Mouse (Mus musculus): Measurements from ENCODE around the gene Tbc1d23. TPM values are rescaled to one million over a fixed set of nuclear protein-coding genes. Genes with fewer than 3 reads are reported as not detected.

The Tbc1d23 gene
- polyA plus RNA-seq, 2 experiments: 5.4 to 6.6 TPM

DNA sequence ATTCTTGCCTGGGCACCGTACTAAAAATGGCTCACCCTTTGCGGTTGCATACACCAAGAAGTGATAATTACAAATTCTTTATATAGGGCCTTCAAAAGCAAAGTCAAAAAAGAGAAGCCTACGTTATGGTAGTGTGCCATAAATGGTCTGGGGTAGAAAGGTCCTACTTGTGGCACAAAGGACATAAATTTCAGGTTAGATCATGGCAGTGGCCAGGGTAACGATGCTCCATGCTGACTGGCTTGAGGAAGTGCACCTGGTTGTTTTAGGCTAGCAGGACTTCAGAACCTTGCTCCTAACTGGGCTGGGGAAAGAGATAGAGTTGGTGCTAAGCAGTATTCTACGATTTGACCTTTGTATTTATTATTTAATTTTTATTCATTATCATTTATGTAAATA lies 63.8 kb downstream of the Tbc1d23 start:
- ATAC-seq (ENCODE audit: insufficient read depth): no peak
- H3K9ac ChIP-seq (replicated peaks): no peak overlapping the region
- no peaks in the 10 kb centered on the region for H3K9me3 ChIP-seq (ENCODE audit: control insufficient read depth, low read length)
- H3K27me3 ChIP-seq (ENCODE audit: control insufficient read depth, insufficient read depth, low read length): no peaks in the 10 kb centered on the region
- WGBS (ENCODE audit: insufficient replicate concordance): 22% methylated on average over 5 of the region's 5 CpGs
- no peak for DNase-seq (ENCODE audit: low read depth in 3 of 3, low spot score in 3 of 3)
- H3K4me1 ChIP-seq (replicated peaks; ENCODE audit: control insufficient read depth in 2 of 2, insufficient read depth in 2 of 2, low read length in 1 of 2): peaks cover 5 to 8% of the 10 kb centered on the region in 2 experiments; a peak in 3 of 4 replicates
- H3K4me2 ChIP-seq (ENCODE audit: low read depth): peak overlapping the region; percentile 76
- H3K27ac ChIP-seq: no peak overlapping the region
- H3K4me3 ChIP-seq (ENCODE audit: insufficient read depth in 1 of 2, low read depth in 2 of 2, low read length in 2 of 2): peak overlapping the region; percentile 68 to 85
- H3K36me3 ChIP-seq (replicated peaks; ENCODE audit: control insufficient read depth, insufficient read depth, low read depth): no peaks in the 10 kb centered on the region
- no peak for TF ChIP-seq EP300 (IDR thresholded peaks at IDR 0.05; ENCODE audit: low read depth)
- no peak for TF ChIP-seq CTCF (IDR thresholded peaks at IDR 0.05; ENCODE audit: low read depth)

GRCm38 (mm10) chr16:57166611-57167513 lies 64.4 kb downstream of the Tbc1d23 start, which contains the start of gene Nit2:
Gene Nit2, minus strand, starts transcription at chr16:57167341.
- peak; percentile 91 for TF ChIP-seq CTCF (IDR thresholded peaks at IDR 0.05; ENCODE audit: low read depth)
- no peak for TF ChIP-seq EP300 (IDR thresholded peaks at IDR 0.05; ENCODE audit: low read depth)
- Histone ChIP-seq H3K9me3 (ENCODE audit: control insufficient read depth, low read length) (no peaks in the 10 kb centered on the region), H3K4me1 (replicated peaks; ENCODE audit: control insufficient read depth in 2 of 2, insufficient read depth in 2 of 2, low read length in 1 of 2) (peaks cover 5 to 8% of the 10 kb centered on the region in 2 experiments; a peak in 3 of 4 replicates), H3K36me3 (replicated peaks; ENCODE audit: control insufficient read depth, insufficient read depth, low read depth) (no peaks in the 10 kb centered on the region; the same call in 1 of the 2 replicates), H3K4me2 (ENCODE audit: low read depth) (peak within 1 kb of the TSS; percentile 76), H3K27me3 (ENCODE audit: control insufficient read depth, insufficient read depth, low read length) (no peaks in the 10 kb centered on the region), H3K9ac (replicated peaks) (peak within 1 kb of the TSS; percentile 63), H3K27ac (peak within 1 kb of the TSS; percentile 4), H3K4me3 (ENCODE audit: insufficient read depth in 1 of 2, low read depth in 2 of 2, low read length in 2 of 2) (peak within 1 kb of the TSS; percentile 68 to 85)
- under 1% methylated on average over 58 of the region's 58 CpGs for WGBS (ENCODE audit: insufficient replicate concordance)
- ATAC-seq (ENCODE audit: insufficient read depth): peak; percentile 95
- peak; percentile 62 to 74 (median 68) for DNase-seq (ENCODE audit: low read depth in 3 of 3, low spot score in 3 of 3)

DNA sequence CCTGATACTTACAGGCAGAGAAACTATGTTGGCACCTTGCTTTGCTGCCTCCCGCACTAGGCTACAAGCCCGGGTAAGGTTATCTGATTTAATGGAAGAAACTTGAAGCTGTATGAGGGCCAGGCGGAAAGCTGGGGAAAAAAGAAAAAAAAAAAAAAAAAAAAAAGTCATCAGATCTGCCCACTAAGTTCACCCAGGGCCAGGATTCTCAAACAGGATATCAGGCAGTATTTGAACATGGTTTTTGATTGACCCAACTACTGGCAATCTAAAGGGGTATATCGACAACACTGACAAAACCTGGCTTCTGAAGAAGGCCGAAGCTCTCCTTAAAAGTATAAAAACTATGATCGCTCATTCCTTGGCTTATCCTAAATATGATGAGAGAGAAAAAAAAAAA lies 65.2 kb downstream of the Tbc1d23 start:
- no peak for TF ChIP-seq CTCF (IDR thresholded peaks at IDR 0.05; ENCODE audit: low read depth)
- no peak for TF ChIP-seq EP300 (IDR thresholded peaks at IDR 0.05; ENCODE audit: low read depth)
- ATAC-seq (ENCODE audit: insufficient read depth): no peak
- H3K9me3 ChIP-seq (ENCODE audit: control insufficient read depth, low read length): no peaks in the 10 kb centered on the region
- H3K4me1 ChIP-seq (replicated peaks; ENCODE audit: control insufficient read depth in 2 of 2, insufficient read depth in 2 of 2, low read length in 1 of 2): peaks cover 5 to 8% of the 10 kb centered on the region in 2 experiments; a peak in 3 of 4 replicates
- H3K27ac ChIP-seq: no peak overlapping the region
- peaks cover 1% of the 10 kb centered on the region for H3K36me3 ChIP-seq (replicated peaks; ENCODE audit: control insufficient read depth, insufficient read depth, low read depth)
- DNase-seq (ENCODE audit: low read depth in 3 of 3, low spot score in 3 of 3): no peak
- H3K9ac ChIP-seq (replicated peaks): peak overlapping the region; percentile 63; the same call in 1 of the 2 replicates
- H3K4me2 ChIP-seq (ENCODE audit: low read depth): peak overlapping the region; percentile 76
- 52% methylated on average over 6 of the region's 6 CpGs for WGBS (ENCODE audit: insufficient replicate concordance)
- no peaks in the 10 kb centered on the region for H3K27me3 ChIP-seq (ENCODE audit: control insufficient read depth, insufficient read depth, low read length)
- peak overlapping the region in 1 of 2 experiments; percentile 68; a peak in 2 of 4 replicates for H3K4me3 ChIP-seq (ENCODE audit: insufficient read depth in 1 of 2, low read depth in 2 of 2, low read length in 2 of 2)

DNA sequence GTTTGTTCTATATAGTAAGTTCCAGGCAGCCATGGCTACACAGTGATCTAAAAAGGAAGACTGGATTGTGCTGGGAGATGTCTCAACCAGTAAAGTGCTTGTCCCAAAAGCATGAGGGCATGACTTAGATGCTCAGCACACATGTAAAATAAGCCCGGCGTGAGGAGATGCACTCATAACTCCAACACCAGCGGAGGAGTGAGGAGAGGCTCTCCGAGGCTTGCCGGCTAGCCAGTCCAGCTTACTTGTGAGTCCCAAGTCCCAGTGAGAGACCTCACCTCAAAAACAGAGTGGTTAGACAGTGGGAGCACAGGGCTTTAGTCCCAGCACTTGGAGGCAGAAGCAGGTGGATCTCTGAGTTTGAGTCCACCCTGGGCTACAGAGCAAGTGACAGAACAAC lies 66.1 kb downstream of the Tbc1d23 start:
- H3K27me3 ChIP-seq (ENCODE audit: control insufficient read depth, insufficient read depth, low read length): no peaks in the 10 kb centered on the region
- peaks cover 3% of the 10 kb centered on the region for H3K36me3 ChIP-seq (replicated peaks; ENCODE audit: control insufficient read depth, insufficient read depth, low read depth)
- H3K4me1 ChIP-seq (replicated peaks; ENCODE audit: control insufficient read depth in 2 of 2, insufficient read depth in 2 of 2, low read length in 1 of 2): peaks cover 5 to 8% of the 10 kb centered on the region in 2 experiments; a peak in 3 of 4 replicates
- H3K4me2 ChIP-seq (ENCODE audit: low read depth): no peak overlapping the region
- DNase-seq (ENCODE audit: low read depth in 3 of 3, low spot score in 3 of 3) (no peak), ATAC-seq (ENCODE audit: insufficient read depth) (no peak)
- no peaks in the 10 kb centered on the region for H3K9me3 ChIP-seq (ENCODE audit: control insufficient read depth, low read length)
- H3K9ac ChIP-seq (replicated peaks): no peak overlapping the region
- H3K27ac ChIP-seq: no peak overlapping the region
- TF ChIP-seq EP300 (IDR thresholded peaks at IDR 0.05; ENCODE audit: low read depth) (no peak), CTCF (IDR thresholded peaks at IDR 0.05; ENCODE audit: low read depth) (no peak)
- no peak overlapping the region for H3K4me3 ChIP-seq (ENCODE audit: insufficient read depth in 1 of 2, low read depth in 2 of 2, low read length in 2 of 2)
- WGBS (ENCODE audit: insufficient replicate concordance): 87% methylated on average over 5 of the region's 5 CpGs

GRCm38 (mm10) chr16:57163694-57164093 lies 67.6 kb downstream of the Tbc1d23 start:
- WGBS (ENCODE audit: insufficient replicate concordance): 73% methylated on average over 1 of the region's 1 CpGs
- Histone ChIP-seq H3K4me3 (ENCODE audit: insufficient read depth in 1 of 2, low read depth in 2 of 2, low read length in 2 of 2) (no peak overlapping the region), H3K36me3 (replicated peaks; ENCODE audit: control insufficient read depth, insufficient read depth, low read depth) (peaks cover 7% of the 10 kb centered on the region), H3K4me1 (replicated peaks; ENCODE audit: control insufficient read depth in 2 of 2, insufficient read depth in 2 of 2, low read length in 1 of 2) (peaks cover 5 to 8% of the 10 kb centered on the region in 2 experiments; a peak in 3 of 4 replicates), H3K4me2 (ENCODE audit: low read depth) (no peak overlapping the region), H3K27me3 (ENCODE audit: control insufficient read depth, insufficient read depth, low read length) (no peaks in the 10 kb centered on the region), H3K9me3 (ENCODE audit: control insufficient read depth, low read length) (no peaks in the 10 kb centered on the region), H3K9ac (replicated peaks) (no peak overlapping the region), H3K27ac (no peak overlapping the region)
- no peak for DNase-seq (ENCODE audit: low read depth in 3 of 3, low spot score in 3 of 3)
- no peak for ATAC-seq (ENCODE audit: insufficient read depth)
- TF ChIP-seq EP300 (IDR thresholded peaks at IDR 0.05; ENCODE audit: low read depth) (no peak), CTCF (IDR thresholded peaks at IDR 0.05; ENCODE audit: low read depth) (no peak)

Measured in liver, embryonic 14.5 days (tissue).